Mouse (Mus musculus): ENCODE measurements at regions not wholly inside any gene's neighbourhood (a gene's known extent, or its start where the extent isn't known, plus 50 kb on each side); places are given as distances from the start of the nearest gene placed in this dataset.

DNA sequence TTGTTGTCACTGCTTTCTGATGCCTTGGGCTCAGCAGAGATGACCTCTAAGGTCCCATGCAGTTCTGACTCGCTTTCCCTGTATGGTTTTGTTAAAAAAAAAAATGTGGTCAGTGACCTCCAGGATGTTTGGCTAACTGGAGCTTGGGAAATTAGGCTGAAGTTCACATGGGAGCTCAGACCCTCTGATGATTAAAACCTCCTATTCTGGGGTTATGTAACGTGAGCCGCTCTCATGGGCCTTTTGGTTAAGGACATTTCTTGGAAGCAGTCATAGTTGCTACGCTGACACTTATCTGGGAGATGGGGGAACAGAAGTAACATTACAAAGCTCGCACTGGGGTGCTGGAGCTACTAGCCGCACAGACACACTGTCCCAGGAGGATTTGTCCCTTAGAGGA is 274.9 kb downstream of the Foxo1 start:
- ATAC-seq (ENCODE audit: low TSS enrichment): no peak

GRCm38 (mm10) chr3:52540862-52541380 is 272.8 kb downstream of the Foxo1 start:
- ATAC-seq (ENCODE audit: low TSS enrichment): 0 out of 2 replicates have a peak, but pooled peaks have one; percentile 64

- ATAC-seq (ENCODE audit: low TSS enrichment): no peak
These were observed 271.8 kb downstream of the Foxo1 start for GRCm38 (mm10) chr3:52539813-52540378.

GRCm38 (mm10) chr3:52538306-52538705 is 270.2 kb downstream of the Foxo1 start:
- ATAC-seq (ENCODE audit: low TSS enrichment): peak; percentile 84

DNA sequence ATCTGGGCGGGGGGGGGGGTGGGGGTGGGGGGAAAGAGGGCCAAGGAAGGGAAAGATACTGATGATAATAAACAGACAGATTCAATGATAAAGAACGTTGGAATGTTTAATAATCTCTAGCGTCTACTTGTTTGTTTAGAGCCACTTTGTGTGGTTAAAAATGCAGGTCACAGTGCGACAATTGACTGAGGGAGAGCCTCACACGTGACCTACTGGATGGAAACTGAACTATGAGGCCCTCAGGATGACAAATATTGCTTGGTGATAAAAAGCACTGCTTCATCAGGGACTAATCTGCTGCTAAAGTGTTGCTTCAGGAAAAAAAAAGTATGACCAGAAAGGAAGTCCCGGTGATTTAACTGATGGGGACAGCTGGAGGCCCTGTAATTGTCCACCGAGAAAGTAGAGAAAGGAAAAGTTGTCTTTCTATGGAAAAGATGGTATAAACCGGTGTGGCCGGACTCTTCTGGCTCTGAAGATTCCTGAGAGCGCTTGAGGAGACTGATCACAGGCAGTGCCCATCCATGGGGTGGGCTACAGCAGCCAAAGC is 269.3 kb downstream of the Foxo1 start:
- ATAC-seq (ENCODE audit: low TSS enrichment): no peak

GRCm38 (mm10) chr3:52535411-52536021 is 267.4 kb downstream of the Foxo1 start:
- no peak for ATAC-seq (ENCODE audit: low TSS enrichment)

DNA sequence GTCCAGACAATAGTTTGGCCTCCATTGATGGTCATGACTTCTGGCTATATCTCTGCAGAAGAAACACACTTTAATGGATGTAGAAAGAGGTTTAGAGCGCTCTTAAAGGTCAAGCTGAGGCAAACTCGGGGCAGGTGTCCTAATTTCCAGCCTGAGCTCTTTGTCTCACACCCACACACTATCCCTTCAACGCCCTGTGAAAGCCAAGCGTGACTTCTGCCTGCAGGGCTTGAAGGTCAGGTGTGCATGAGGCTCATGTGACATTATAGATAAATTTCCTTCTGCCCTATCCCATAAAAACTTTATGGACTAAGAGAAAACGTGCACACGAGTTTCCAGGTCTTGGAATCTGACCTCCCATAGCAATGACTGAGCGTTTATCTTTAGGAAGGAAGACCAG is 266.0 kb downstream of the Foxo1 start:
- ATAC-seq (ENCODE audit: low TSS enrichment): no peak

DNA sequence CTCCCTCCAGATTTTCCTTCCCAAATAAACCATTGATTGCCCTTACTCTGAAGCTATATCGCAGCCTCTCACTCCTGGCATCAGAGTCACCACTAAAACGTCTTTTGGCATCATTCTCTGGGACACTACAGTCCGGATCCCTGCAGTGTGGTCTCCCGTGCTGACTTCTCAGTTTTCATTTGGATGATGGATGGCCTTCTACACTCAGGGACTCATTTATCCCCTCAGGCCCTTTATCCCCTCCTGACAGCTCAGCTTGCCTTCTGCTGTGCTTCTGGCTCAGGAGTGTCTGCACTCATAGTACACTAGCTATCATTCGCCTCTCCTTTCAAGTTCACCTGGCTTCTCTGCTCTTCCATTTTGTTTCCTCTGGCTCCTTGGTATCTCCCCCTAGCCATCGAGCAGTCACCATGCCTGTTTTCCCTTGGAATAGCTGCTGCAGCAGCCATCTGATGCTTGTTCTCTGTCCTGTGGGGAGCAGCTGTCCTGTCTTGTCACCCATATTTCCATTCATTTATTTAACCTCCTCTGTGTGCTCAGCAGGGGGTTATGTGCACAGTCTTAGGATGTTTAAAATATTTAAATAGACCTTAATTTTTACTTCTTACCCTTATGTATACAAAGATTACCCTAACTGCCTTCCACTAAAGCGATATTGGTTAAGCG is 263.7 kb downstream of the Foxo1 start:
- no peak for ATAC-seq (ENCODE audit: low TSS enrichment)

DNA sequence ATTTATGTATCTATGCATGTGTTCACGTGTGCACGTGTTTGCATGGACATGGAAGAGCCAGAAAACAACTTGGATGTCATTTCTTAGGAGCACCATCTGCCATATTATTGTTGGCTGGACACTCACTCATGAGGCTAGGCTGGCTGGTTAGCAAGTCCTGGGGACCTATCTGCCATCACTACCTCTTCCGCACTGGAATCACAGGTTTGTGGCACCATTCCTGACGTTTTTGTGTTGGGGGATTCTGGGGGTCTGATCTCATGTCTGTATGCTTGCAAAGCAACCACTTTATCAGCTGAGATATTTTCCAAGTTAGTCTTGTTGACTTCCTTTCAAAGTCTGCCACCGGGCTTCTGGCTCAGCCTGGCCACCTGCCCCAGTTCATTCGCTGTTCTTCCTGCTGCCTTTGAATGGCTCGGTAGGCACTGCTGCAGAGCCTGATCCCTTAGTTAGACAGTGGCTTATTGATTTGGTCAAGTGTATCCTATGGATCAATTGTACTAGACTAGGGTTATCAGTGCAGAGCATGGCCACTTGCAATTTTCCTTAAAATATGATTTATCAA is 262.4 kb downstream of the Foxo1 start:
- no peak for ATAC-seq (ENCODE audit: low TSS enrichment)

DNA sequence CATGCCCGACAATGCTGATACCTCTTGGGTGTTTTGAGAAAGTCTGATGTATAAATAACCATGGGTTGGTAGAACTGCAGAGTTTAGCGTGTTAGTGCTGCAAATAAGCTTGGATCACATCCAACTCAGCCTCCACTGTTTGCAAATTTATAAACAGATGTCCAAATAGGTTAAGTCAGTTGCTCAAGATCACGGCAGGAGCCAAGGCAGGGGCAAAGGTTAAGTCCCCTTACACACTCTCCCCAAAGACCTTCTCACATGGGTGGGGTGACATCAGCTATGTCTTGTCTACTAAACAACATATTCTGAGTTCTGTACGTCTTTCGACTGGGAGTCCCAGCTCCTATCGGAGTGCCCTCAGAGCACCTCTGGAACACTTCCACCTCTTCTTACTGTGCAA is 261.0 kb downstream of the Foxo1 start:
- no peak for ATAC-seq (ENCODE audit: low TSS enrichment)

DNA sequence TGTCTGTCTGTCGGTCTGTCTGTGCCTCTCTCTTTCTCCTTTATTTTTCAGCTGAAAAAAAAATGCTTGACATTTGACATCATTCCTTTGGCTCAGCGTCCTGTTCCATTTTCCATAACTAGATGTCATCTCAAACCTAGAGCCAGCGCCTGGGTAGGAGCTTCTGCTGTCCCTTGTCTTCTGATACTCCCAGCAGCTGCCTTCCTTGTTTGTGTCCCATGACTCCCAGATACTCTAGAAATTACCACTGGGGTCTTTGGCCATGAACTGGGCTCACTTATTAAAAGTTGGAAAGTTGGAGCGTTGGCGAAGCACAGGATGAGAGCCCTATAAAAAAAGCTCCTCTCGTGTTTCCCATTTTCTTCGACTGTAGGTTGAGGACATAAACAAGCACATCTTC is 260.4 kb downstream of the Foxo1 start:
- no peak for ATAC-seq (ENCODE audit: low TSS enrichment)

DNA sequence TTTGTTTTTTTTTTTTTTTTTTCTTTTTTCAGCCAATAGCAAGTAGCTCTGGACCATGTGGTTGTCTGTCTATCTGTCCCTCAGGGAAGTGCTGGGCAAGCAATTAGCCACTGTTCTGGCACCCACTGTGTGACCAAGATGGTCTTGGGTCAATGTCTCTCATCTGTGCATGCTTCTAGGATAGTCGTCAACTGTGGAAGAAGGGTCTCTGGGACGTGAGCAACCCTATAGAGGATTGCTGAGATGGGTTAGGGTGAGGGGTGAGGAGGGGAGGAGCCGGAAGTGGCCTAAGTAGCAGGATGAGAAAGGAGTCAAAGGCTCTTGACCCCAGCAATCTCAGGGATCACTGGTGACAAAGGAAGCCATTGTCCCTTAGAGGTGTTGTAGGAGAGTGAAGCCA is 259.6 kb downstream of the Foxo1 start:
- no peak for ATAC-seq (ENCODE audit: low TSS enrichment)

GRCm38 (mm10) chr3:52527010-52527754 is 259.0 kb downstream of the Foxo1 start:
- no peak for ATAC-seq (ENCODE audit: low TSS enrichment)

DNA sequence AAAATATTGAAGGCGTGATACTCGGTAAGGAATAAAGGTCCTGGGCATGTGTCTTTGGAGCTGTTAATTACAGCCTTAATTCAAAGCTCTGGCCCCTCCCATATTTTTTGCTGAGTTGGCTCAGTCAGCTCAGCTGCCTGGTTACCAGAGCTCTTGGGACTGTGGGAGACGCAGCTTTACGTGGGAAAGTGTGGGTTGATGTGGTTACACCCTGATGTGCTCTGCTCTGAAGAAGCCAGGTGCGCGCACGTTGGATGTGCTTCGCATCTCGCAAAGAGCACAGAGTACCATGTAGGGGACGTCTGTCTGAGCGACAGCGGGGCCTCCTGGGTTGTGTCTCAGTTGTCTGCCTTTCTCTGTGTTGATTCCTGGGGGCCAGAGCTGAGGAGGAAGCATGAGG is 254.8 kb downstream of the Foxo1 start:
- ATAC-seq (ENCODE audit: low TSS enrichment): no peak

GRCm38 (mm10) chr3:52520609-52520947 is 252.4 kb downstream of the Foxo1 start:
- ATAC-seq (ENCODE audit: low TSS enrichment): peak; percentile 55; the same call in 1 of the 2 replicates

- peak; percentile 88 for ATAC-seq (ENCODE audit: low TSS enrichment)
These were observed 251.9 kb downstream of the Foxo1 start for GRCm38 (mm10) chr3:52519910-52520608.

DNA sequence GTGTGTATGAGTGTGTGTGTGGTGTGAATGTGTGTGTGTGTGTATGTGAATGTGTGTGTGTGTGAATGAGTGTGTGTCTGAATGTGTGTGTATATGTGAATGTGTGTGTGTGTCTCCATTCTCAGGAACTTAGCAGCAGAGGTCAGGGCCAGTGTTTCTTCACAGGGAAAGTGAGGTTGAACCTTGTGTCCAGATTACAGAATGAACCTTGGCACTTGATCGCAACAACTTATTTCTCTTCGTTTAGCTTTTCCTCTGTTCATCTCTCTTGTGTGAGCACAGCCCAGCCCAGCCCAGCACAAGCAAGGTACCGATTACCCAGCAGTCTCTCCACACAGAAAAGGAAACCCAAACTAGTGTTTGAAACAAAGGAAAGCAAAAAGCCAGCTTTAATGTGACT is 249.7 kb downstream of the Foxo1 start:
- ATAC-seq (ENCODE audit: low TSS enrichment): no peak

GRCm38 (mm10) chr3:52516691-52517090 is 248.6 kb downstream of the Foxo1 start:
- no peak for ATAC-seq (ENCODE audit: low TSS enrichment)

DNA sequence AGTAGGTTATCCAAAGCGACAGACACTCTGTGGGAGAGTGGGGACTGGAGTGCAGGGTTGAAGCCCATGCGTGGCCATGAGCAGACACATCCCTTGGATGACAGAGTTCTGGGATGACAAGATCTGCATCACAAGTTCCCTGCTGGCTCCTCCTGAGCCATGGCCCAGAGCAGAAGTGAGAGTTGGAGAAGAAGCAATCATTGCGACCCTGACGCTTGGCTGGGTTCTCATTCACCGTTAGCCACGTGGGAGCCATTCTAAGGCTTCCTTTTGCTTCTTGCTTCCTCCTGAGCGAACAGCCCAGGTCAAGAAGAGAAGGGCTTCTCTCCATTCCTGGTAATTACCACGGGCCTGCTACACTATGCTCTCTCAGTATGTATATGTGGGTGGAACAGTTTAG is 244.6 kb downstream of the Foxo1 start:
- ATAC-seq (ENCODE audit: low TSS enrichment): no peak

DNA sequence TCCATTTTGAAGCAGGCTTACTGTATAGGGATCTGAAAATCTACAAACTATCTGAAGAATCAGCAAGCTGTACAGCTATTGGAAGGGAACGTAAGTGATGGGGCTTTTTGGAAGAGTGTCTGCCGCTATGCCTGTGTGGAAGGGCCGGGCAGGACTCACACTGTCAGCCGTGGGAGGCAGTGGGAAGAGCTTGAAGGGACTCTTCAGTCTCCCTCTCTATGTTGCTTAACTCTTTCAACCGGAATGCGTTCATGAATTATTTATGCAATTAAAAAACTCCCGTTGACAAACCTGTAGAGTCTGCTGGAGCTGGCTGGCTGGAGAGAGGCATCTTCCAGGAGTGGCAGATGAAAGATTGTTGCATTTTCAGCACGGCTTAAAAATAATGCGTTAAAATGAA is 243.4 kb downstream of the Foxo1 start:
- peak; percentile 75 for ATAC-seq (ENCODE audit: low TSS enrichment)

DNA sequence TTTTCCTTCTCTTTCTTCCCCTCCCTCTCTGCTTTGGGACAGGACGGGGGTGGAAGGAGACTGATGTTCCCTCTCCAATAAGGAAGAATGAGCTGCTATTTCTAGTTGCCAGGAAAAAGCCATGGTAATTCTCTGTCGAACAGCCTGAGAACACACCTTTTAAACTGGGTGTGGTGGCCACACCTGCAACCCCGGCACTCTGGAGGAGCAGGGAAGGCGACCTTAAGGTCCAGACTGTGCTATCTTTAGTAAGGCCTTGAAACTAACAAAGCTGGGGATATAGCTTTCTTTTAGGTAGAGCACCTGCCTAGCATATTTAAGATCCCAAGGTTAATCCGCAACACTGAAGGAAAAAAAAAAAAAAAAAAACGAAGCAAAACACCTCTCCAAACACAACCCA is 242.7 kb downstream of the Foxo1 start:
- no peak for ATAC-seq (ENCODE audit: low TSS enrichment)

All from frontal cortex, adult (tissue).